Mouse (Mus musculus): Measurements from ENCODE around the gene Tmod4. TPM values are rescaled to one million over a fixed set of nuclear protein-coding genes. Genes with fewer than 3 reads are reported as not detected.

Tmod4 gene
- total RNA-seq, 2 experiments from 2014 or later, result 0.87 to 1.0 TPM

DNA sequence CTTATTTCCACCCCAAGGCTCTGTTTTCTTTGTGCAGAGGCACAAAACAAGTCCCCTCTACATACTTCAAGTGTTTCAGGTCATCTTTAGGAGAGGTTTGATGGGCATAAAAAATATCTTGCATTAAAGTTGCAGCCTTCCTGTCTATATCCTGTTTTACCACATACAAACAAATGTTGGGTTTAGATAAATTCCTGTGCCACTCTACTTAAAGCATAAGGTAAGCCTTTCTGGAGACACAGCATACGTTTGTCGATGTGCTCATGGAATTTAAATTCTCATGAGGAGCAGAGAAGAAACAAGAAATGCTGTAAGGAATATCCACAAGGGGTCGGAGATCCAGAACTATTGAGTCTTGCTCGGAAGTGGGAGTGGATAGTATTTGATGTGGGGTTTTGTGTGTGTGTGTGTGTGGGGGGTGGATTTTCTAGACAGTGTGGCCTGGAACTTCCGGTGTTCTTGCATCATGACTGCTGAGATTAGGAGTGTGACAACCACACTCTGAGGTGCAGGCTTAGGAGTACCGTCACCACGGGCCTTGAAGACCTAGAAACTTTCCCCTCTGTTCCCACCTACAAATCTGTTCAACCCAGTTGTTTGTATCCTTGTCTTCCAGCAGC, 11.3 kb downstream of the Tmod4 start:
- intact Hi-C loops (cut with DNase I), result no loop called here
- no peak for DNase-seq

DNA sequence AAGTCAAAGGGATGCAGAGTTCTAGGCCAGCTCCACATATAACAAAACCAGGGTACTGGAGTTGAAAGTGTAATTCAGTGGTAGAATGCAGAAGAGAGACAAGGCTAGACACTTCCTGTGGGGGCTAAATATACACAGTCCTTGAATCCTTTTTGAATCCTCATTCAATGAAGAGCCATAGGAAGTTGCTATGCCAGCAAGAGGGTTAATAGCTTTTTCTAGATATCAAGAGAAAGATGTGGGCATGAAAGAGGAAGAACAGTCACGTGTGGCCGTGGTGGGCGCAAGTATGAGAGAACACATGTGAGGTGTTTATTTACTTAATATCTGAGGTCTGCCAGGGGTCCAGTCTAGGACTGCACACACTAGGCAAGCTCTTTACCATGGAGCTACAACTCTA, 12.1 kb downstream of the Tmod4 start:
- no peak for DNase-seq
- intact Hi-C loops (cut with DNase I), result no loop called here

DNA sequence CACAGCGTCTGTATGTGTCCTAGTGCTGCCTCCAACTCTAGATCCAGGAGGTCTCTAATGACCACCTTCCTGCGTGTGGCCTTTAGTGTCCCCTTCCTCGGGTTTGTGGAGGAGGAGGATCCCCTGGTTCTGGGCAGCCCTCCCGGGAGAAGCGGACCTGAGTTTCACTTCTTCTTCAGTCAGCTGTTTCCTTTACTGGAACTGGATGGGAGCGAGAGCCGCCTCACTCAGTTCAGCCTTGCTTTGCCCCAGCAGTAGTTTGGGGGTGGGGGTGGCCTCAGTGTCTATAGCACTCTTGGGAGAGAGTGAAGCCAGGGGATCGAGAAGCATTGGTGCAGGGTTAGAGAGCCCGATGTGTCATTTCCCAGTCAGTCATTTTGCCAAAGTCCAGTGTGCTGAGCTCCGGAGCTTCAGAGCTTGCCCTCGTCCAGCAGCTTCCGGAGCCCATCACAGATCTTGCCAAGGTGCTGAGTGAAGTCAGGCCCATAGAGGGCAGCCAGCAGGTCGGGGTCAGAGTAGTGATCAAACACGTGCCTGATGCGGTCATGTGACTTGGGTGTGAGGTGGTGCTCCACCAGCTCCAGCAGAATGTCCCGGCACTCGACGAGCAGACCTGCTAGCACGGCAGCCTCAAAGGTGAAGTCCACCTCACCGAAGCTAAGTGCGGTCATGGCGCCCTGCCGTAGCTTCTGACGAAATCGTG, 15.5 kb downstream of the Tmod4 start:
- intact Hi-C loops (cut with DNase I), result loop anchor here (10.0 kb wide), 1 partner anchor 125 kb away; no protein-coding TSS in a partner anchor
- no peak for DNase-seq

DNA sequence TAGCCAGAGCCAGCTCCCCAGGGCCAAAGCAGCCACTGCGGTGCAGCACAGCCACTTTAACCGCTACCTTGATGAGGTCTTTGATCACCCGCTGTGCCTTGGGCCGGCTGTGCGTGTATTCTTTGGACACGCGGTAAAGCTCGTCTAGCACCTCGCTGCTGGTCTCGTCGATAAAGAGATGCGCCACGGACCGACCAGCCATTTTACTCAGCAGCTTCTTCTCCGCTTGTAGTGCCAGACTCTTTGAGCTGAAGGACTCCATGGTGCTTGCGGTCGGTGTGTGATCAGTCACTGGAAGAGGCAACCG, 16.0 kb downstream of the Tmod4 start:
- intact Hi-C loops (cut with DNase I), result loop anchor here (10.0 kb wide), 1 partner anchor 125 kb away; no protein-coding TSS in a partner anchor

DNA sequence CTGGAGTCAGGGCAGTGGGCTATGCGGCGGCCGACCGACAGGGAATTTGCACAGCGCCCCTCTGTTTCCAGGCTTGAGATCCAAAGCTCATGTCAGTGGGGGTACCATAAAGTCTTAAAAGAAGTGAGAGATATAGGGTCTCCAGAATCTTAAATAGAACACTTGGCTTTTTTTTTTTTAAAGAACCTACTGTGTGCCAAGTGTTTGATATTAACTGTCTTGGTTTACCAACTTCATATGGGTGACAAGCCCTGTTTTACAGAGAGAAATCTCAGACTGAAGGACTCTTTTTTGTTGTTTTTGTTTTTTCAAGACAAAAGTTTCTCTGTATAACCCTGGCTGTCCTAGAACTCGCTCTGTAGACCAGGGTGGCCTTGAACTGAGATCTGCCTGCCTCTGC, 16.5 kb downstream of the Tmod4 start:
- DNase-seq, result no peak
- intact Hi-C loops (cut with DNase I), result loop anchor here (10.0 kb wide), 1 partner anchor 124 kb away; no protein-coding TSS in a partner anchor

More for the DNA sequence above, 16.0 kb downstream of the Tmod4 start:
- DNase-seq, result no peak

DNA sequence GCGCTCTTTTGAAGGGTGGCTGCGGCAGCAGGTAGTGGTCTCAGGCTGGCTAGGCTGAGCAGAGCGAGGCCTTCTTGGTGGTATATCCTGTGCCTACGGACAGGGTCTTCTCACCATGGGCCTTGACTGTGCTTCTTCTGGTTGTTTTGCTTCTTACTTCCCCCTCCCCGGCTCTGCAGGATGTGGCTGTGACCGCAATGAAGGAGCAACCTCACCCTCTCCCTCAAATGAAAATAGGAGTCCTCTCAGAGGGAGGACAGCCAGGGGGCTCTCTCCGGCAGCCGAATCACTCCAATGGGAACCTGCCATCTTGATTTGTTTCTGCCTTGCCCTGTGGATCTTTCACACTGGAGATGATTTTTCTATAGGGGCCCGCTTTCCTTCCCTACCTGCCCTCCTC, 17.2 kb downstream of the Tmod4 start:
- intact Hi-C loops (cut with DNase I), result loop anchor here (10.0 kb wide), 1 partner anchor 123 kb away; no protein-coding TSS in a partner anchor

DNA sequence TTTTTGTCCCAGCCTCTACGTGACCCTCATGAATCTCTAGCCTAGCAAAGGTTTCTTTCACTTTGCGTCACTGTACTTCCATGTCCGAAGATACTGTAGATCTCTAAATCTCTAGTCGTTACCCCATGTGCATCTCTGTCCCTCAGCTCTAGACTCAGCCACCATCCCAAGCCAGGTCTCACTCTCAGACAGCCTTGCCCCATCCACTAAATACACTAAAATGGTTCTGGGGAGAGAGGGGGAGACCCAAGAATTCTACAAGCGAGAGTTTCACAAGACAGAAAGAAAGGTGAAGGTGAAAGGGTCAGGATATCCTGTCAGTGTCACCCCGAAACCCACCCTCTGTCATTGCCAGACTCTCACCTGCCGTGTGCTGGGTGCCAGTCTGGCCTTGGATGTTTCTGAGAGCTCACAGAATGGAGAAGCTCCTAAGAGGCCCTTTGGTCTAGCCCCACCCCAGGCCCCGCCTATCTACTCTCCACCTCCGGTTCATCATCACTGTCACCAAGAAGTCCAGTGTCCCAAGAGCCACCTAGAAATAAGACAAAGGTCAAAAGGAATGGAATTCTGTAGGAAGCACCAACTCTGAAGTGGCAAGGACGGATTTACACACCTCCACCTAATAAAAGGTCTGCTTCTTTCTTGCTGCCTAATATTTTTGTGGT, 17.8 kb downstream of the Tmod4 start, which contains the start of gene Tnfaip8l2:
Gene Tnfaip8l2 (minus strand): TSS at position 409 of the 665 bp plus-strand sequence.
- no peak for DNase-seq
- intact Hi-C loops (cut with DNase I), result loop anchor here (2.0 to 10.0 kb wide), 2 partner anchors 75 to 123 kb away; partner anchors contain the start of gene Gabpb2

More for the DNA sequence above, 17.2 kb downstream of the Tmod4 start:
- DNase-seq, result no peak

DNA sequence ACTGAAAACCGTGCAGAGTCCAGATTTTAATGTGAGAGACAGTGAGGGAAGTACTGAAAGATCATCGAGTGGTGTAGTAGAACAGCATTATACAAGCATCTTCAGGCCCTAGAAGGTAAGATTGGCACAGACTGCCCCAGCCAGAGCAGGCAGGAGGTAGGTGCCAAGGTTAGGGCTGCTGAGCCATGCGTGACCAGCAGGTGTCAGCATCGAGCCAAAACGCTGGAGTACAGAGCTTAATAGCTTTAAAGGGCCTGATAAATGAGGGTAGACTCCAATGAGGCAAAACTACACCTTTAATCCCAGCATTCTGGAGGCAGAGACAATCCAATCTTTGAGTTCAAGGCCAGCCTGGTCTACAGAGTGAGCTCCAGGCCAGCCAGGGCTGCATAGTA, 18.3 kb downstream of the Tmod4 start:
- peak; percentile 87 for DNase-seq

DNA sequence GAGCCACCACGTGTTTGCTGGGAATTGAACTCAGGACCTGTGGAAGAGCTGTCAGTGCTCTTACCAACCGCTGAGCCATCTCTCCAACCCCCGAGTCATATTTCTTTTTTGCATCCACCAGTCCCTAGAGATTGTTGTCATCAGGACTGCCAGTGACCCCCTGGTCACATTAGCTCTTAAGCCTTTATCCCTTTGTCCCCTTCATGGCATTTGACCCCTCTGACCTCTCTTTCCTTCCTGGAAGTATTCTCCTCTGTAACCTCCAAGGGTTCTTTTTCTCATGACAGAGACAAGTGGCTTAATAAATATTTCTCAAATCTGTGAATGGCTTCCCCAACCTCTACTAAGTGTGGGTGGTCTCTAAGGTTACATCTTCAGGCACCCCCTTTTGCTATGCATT, 23.6 kb downstream of the Tmod4 start:
- DNase-seq, result no peak
- intact Hi-C loops (cut with DNase I), result loop anchor here (10.0 kb wide), 1 partner anchor 117 kb away; no protein-coding TSS in a partner anchor

More for the DNA sequence above, 18.3 kb downstream of the Tmod4 start:
- intact Hi-C loops (cut with DNase I), result loop anchor here (2.0 to 10.0 kb wide), 2 partner anchors 74 to 122 kb away; partner anchors contain the start of gene Gabpb2

DNA sequence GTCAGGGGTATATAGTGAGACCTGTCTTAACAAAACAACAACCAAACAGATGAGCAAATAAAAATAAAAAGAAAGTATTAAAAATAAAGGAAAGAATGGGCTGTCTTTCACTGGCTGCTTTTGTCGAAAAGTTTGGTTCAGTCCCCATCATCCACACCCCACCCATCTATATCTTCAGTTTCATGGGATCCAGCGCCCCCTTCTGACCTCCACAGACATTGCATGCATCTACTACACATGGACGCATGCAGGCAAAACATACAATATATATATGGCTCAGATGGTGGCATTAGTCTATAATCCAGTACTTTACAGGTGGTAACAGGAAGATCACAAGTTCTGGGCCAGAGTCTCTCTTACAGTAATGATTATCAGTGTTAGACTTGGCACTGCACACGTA, 29.6 kb downstream of the Tmod4 start:
- intact Hi-C loops (cut with DNase I), result no loop called here
- DNase-seq, result no peak

DNA sequence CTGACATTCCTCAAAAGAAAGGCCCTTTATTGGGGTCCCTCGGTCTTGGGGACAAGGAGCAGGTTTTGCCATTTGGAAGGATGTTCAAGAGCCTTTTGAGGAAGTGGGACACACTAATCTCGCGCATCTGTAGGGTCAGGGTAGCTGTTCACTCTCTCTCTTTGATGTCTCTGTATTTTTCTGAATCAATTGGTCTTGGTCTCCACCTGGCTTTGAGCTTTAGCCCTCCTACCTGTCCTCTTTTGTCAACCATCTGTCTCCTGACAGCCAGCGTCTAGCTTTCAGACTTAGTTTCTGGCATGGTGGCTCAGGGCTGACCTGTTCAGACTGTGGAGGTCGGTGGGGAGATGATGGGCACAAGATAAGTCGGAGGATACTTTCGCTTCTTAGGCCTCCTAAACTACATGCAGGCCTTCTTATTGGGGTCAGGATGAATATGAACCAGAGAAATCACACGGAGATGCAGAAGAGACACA, 35.3 kb downstream of the Tmod4 start:
- no peak for DNase-seq
- intact Hi-C loops (cut with DNase I), result no loop called here

DNA sequence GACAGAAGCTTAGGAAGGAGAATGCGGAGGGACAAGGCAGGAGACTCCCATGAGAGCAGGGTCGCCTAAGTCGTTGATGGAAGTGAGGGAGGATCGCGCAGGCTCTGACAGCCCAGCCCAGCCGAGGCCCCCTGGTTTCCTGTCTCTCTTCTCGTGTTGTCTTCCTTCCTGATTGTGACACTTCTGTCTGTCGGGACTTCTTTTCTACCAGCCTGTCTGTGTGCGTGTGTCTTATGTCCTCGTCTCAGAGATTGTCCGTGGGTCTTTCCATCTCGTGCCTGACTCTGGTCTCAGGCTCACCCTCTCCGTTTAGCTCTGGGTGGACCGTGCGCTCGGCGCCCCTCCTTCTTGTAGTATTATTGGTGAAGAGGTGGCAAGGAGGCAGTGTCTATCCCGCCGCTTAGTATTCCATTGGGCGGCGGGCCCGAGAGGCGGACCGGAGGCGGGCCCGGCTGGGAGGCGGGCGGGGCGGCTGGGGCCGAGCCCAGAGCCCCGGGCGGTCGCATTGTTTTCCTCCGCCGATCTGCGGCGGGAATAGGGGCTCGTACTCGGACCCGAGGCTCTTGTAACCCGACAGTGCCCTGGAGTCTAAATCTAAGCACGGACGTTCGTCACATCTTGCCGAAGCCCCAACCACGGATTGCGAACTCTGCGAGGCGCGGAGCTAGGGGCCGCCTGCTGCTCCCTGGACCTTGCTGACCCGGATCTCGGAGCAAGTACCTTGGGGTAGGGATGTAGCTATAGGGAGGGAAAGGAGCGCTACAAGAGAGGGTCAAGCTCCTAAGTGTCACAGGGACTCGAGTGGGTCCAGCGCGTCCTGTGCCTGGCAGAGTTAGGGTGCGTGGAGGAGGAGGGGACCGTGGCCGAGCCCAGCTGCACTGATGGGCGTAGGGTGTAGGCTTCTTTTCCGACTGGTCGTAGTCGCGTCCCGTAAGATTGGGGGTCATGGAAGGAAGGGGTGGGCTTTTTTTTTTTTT, 36.0 kb downstream of the Tmod4 start, which contains the start of gene Sema6c:
Gene Sema6c (plus strand): TSS at position 471 of the 977 bp plus-strand sequence.
- intact Hi-C loops (cut with DNase I), result no loop called here
- DNase-seq, result peak; percentile 92

DNA sequence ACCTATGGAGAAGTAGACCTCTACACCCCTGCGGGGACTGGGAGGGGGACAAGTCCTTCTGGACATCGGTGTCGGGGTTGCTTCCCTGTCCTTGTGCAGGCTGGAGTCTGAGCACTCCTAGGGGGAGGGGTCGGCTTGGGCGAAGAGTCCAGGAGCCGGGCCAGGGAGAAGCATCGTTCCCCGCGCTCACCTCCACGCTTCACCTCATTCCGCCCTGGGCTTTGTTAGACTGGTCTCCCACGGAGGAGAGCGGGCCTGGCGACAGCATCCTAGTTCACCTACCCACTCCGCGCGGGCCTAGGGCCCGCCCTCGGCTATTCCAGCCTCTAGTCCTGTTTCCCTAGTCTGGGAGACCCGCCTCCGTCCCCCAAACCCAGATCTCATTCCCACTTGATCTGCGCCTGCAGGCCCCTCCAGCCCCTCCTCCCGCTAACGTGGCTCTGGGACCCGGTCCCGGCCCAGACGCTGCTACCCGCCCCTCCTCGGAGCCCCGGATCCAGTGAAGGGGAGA, 36.8 kb downstream of the Tmod4 start:
- intact Hi-C loops (cut with DNase I), result no loop called here
- peak; percentile 47 for DNase-seq

DNA sequence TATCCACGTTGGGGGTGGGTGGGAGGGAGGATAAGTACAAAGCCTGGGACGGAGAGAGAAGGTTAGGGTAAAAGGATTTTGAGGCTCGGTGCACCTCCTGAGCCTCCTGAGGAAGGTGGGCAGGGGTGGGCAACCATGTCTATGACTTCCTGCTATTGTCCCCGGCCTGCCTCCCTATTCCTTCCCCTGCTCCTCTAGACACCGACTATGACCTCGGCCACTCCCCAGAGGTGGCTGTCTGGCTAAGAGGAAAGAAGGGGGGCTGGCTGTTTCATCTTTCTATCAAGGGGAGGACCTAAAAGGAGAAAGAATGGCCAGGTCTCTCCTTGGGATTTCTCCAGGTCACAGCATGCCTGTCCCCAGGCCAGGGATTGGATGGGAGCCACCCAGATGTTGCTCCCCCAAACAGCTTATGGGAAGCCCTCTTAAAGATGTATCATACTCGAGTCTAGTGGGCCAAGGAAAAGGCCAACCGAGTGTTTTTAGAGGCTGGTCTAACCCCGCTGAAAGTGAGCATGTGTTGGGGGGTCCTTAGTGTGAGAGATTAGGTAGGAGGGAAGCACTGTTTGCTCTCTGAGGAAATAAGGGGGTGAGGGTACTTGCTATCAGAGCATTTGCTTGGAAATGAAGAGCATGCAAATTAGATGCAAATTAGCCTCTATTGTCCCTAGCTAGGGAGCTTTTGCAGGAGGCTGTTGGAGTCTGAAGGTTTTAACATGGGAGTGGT, 37.5 kb downstream of the Tmod4 start:
- DNase-seq, result no peak
- intact Hi-C loops (cut with DNase I), result no loop called here

DNA sequence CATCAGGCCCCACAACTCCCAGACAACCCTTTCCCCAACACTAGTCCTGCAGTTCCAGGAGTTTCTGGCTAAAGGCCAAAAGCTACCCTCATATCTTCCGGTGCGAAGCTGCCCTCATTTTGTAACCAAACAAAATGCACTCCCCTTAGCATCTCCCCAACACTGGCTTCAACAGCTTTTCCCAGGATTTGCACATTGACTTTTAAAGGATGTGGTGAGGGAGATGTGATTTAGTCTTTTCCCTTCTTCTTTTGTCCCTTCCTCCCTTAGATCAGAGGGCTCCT, 38.0 kb downstream of the Tmod4 start:
- DNase-seq, result no peak
- intact Hi-C loops (cut with DNase I), result no loop called here

DNA sequence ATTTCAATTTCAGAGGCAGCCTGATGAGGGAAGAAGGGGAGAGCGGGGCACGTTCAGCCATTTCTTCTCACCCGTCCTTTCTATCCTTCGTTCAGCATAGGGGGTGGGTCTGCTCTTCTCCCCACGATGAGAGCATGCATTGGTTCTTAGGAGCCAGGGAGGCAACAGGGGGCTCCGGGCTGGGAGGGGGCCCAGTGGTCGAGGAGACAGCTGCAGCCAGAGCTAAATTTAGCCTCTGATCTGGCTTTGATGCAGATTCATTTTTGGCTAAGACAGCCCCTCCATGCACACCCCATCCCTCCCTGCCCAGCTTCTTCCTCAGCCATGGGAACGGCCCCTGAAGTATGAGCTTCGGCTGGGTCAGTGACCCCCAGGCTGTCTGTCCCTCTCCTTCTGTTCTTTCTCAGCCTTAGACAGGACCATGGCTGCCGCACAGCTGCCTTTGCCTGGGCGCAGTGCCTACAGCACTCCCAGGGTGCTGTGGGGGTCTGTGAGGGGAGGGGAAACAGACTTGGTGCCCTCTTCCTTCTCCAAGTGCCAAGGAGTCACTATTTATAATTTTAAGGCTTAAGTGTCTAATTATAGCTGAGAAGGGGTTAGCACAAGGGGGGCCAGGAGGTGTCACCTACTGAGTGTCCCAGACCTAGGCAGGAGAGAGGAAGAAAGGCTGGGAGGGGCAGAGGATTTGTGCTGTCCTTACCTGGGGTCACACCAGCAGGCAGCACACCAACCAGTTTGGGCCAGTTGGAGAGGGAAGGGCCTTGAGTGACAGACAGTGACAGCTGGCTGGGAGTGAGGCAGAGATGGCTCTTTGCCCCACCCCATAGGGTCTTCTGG, 39.4 kb downstream of the Tmod4 start:
- peak; percentile 72 for DNase-seq
- intact Hi-C loops (cut with DNase I), result no loop called here

DNA sequence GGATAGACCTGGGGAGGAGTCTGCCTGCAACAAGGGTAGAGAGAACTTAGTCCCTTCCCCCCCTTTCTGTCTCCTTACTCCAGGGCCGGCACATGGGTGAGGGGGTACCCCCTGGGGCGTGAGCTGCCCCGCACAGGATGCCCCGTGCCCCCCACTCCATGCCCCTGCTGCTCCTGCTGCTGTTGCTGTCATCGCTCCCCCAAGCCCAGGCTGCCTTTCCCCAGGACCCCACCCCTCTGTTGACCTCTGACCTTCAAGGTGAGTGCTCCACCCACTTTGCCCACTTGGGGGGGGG, 39.9 kb downstream of the Tmod4 start:
- intact Hi-C loops (cut with DNase I), result no loop called here
- DNase-seq, result no peak

DNA sequence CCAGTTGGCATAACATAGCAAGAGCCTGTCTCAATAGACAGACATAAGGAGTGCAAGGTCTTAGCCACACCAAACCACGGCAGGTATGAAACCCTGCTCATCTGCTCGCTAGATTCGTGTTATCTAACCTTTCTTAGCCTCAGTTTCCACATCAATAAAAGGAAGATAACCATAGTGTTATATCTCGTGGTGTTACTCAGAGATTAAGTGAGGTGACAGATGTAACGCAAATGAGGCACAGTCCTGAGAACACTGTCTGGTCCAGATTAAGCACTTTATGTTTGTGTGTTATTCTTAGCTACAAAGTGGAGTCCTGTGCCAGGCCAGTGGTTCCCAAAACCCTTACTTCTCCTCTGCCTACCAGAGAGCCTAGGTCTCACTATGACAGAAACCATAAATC, 40.6 kb downstream of the Tmod4 start:
- no peak for DNase-seq
- intact Hi-C loops (cut with DNase I), result no loop called here

DNA sequence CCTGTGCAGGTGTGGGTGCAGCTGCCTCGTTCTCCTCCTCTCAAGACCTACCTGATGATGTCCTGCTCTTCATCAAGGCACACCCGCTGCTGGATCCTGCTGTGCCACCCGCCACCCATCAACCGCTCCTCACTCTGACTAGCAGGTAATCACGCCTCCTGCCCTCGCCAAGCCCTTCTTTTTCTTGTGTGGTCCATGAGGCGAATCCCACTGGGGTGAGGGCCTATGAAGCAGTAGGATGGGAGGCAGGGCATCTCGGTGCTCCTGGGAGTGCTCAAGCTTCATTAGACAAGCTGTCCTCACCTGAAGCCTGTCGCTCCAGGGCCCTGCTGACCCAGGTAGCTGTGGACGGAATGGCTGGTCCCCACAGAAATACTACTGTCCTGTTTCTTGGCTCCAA, 45.7 kb downstream of the Tmod4 start:
- intact Hi-C loops (cut with DNase I), result no loop called here
- no peak for DNase-seq
